Mouse (Mus musculus): ENCODE measurements around the gene Naaladl1. TPM values are rescaled to one million over a fixed set of nuclear protein-coding genes. Genes with fewer than 3 reads are reported as not detected.
A peak's percentile ranks its signal among the peaks of the same experiment; 100 is the strongest.

The Naaladl1 gene
- polyA plus RNA-seq, 1 experiment from 2014 or later = 0.44 TPM

- Histone ChIP-seq H3K4me1 (ENCODE audit: control insufficient read depth, insufficient read depth, low read length) (peaks cover 29% of the 10 kb centered on the region), H3K4me2 (ENCODE audit: low read depth, low read length) (no peak overlapping the region), H3K27me3 (ENCODE audit: control insufficient read depth, insufficient read depth, low read length) (no peaks in the 10 kb centered on the region), H3K9me3 (ENCODE audit: control insufficient read depth, low read length) (no peaks in the 10 kb centered on the region), H3K4me3 (ENCODE audit: low read depth, low read length) (no peak overlapping the region), H3K27ac (ENCODE audit: low read depth, low read length) (no peak overlapping the region), H3K9ac (replicated peaks; ENCODE audit: low read depth, low read length) (no peak overlapping the region), H3K36me3 (ENCODE audit: control insufficient read depth, insufficient read depth, low read length) (no peaks in the 10 kb centered on the region; the same call in 1 of the 2 replicates)
- 97% methylated on average over 6 of the region's 6 CpGs for WGBS
- no peak for ATAC-seq (ENCODE audit: low read depth)
Measured at GRCm38 (mm10) chr19:6063081-6063480, 42.5 kb upstream of the Naaladl1 start.

GRCm38 (mm10) chr19:6066571-6066970 is 39.0 kb upstream of the Naaladl1 start:
- Histone ChIP-seq H3K4me2 (ENCODE audit: low read depth, low read length) (peak overlapping the region; percentile 96), H3K36me3 (ENCODE audit: control insufficient read depth, insufficient read depth, low read length) (peaks cover 11% of the 10 kb centered on the region), H3K4me1 (ENCODE audit: control insufficient read depth, insufficient read depth, low read length) (peaks cover 26% of the 10 kb centered on the region), H3K27ac (ENCODE audit: low read depth, low read length) (peak overlapping the region; percentile 87), H3K27me3 (ENCODE audit: control insufficient read depth, insufficient read depth, low read length) (no peaks in the 10 kb centered on the region), H3K9ac (replicated peaks; ENCODE audit: low read depth, low read length) (peak overlapping the region; percentile 57), H3K9me3 (ENCODE audit: control insufficient read depth, low read length) (no peaks in the 10 kb centered on the region), H3K4me3 (ENCODE audit: low read depth, low read length) (peak overlapping the region; percentile 47)
- peak; percentile 7 for ATAC-seq (ENCODE audit: low read depth)
- WGBS = 31% methylated on average over 5 of the region's 5 CpGs

- Histone ChIP-seq H3K4me3 (ENCODE audit: low read depth, low read length) (peak overlapping the region; percentile 47), H3K36me3 (ENCODE audit: control insufficient read depth, insufficient read depth, low read length) (peaks cover 12% of the 10 kb centered on the region), H3K27me3 (ENCODE audit: control insufficient read depth, insufficient read depth, low read length) (no peaks in the 10 kb centered on the region), H3K4me2 (ENCODE audit: low read depth, low read length) (peak overlapping the region; percentile 96), H3K9ac (replicated peaks; ENCODE audit: low read depth, low read length) (peak overlapping the region; percentile 57), H3K4me1 (ENCODE audit: control insufficient read depth, insufficient read depth, low read length) (peaks cover 21% of the 10 kb centered on the region), H3K9me3 (ENCODE audit: control insufficient read depth, low read length) (no peaks in the 10 kb centered on the region), H3K27ac (ENCODE audit: low read depth, low read length) (peak overlapping the region; percentile 87)
- ATAC-seq (ENCODE audit: low read depth) = peak; percentile 75
- WGBS = under 1% methylated on average over 30 of the region's 30 CpGs
Measured at GRCm38 (mm10) chr19:6067011-6067723, 38.4 kb upstream of the Naaladl1 start.

- Histone ChIP-seq H3K36me3 (ENCODE audit: control insufficient read depth, insufficient read depth, low read length) (peaks cover 15% of the 10 kb centered on the region), H3K4me2 (ENCODE audit: low read depth, low read length) (peak within 1 kb of the TSS; percentile 96), H3K9ac (replicated peaks; ENCODE audit: low read depth, low read length) (peak within 1 kb of the TSS; percentile 57), H3K9me3 (ENCODE audit: control insufficient read depth, low read length) (no peaks in the 10 kb centered on the region), H3K4me1 (ENCODE audit: control insufficient read depth, insufficient read depth, low read length) (peaks cover 15% of the 10 kb centered on the region; the same call in 1 of the 2 replicates), H3K27me3 (ENCODE audit: control insufficient read depth, insufficient read depth, low read length) (no peaks in the 10 kb centered on the region), H3K4me3 (ENCODE audit: low read depth, low read length) (peak within 1 kb of the TSS; percentile 47), H3K27ac (ENCODE audit: low read depth, low read length) (peak within 1 kb of the TSS; percentile 87)
- 7% methylated on average over 33 of the region's 33 CpGs for WGBS
- peak; percentile 89 for ATAC-seq (ENCODE audit: low read depth)
Measured at GRCm38 (mm10) chr19:6067724-6068415, 37.7 kb upstream of the Naaladl1 start, which contains the start of gene Tm7sf2. Gene Tm7sf2, minus strand, starts transcription at chr19:6068373.

GRCm38 (mm10) chr19:6068951-6069350 is 36.6 kb upstream of the Naaladl1 start:
- 89% methylated on average over 4 of the region's 4 CpGs for WGBS
- Histone ChIP-seq H3K36me3 (ENCODE audit: control insufficient read depth, insufficient read depth, low read length) (peaks cover 15% of the 10 kb centered on the region), H3K27me3 (ENCODE audit: control insufficient read depth, insufficient read depth, low read length) (no peaks in the 10 kb centered on the region), H3K27ac (ENCODE audit: low read depth, low read length) (no peak overlapping the region), H3K4me2 (ENCODE audit: low read depth, low read length) (no peak overlapping the region), H3K9me3 (ENCODE audit: control insufficient read depth, low read length) (no peaks in the 10 kb centered on the region), H3K4me1 (ENCODE audit: control insufficient read depth, insufficient read depth, low read length) (peaks cover 15% of the 10 kb centered on the region; the same call in 1 of the 2 replicates), H3K9ac (replicated peaks; ENCODE audit: low read depth, low read length) (no peak overlapping the region), H3K4me3 (ENCODE audit: low read depth, low read length) (no peak overlapping the region)
- ATAC-seq (ENCODE audit: low read depth) = no peak

- no peaks in the 10 kb centered on the region for H3K27me3 ChIP-seq (ENCODE audit: control insufficient read depth, insufficient read depth, low read length)
- no peaks in the 10 kb centered on the region for H3K9me3 ChIP-seq (ENCODE audit: control insufficient read depth, low read length)
- 97% methylated on average over 10 of the region's 10 CpGs for WGBS
- H3K36me3 ChIP-seq (ENCODE audit: control insufficient read depth, insufficient read depth, low read length) = peaks cover 18% of the 10 kb centered on the region
- H3K9ac ChIP-seq (replicated peaks; ENCODE audit: low read depth, low read length) = no peak overlapping the region
- H3K4me2 ChIP-seq (ENCODE audit: low read depth, low read length) = no peak overlapping the region
- H3K4me1 ChIP-seq (ENCODE audit: control insufficient read depth, insufficient read depth, low read length) = peaks cover 15% of the 10 kb centered on the region; the same call in 1 of the 2 replicates
- no peak overlapping the region for H3K27ac ChIP-seq (ENCODE audit: low read depth, low read length)
- no peak for ATAC-seq (ENCODE audit: low read depth)
- no peak overlapping the region for H3K4me3 ChIP-seq (ENCODE audit: low read depth, low read length)
Measured at GRCm38 (mm10) chr19:6069851-6070250, 35.7 kb upstream of the Naaladl1 start.

GRCm38 (mm10) chr19:6070571-6071250 is 34.9 kb upstream of the Naaladl1 start:
- H3K4me1 ChIP-seq (ENCODE audit: control insufficient read depth, insufficient read depth, low read length) = peaks cover 15% of the 10 kb centered on the region; the same call in 1 of the 2 replicates
- no peak overlapping the region for H3K9ac ChIP-seq (replicated peaks; ENCODE audit: low read depth, low read length)
- H3K27ac ChIP-seq (ENCODE audit: low read depth, low read length) = no peak overlapping the region
- ATAC-seq (ENCODE audit: low read depth) = no peak
- no peak overlapping the region for H3K4me2 ChIP-seq (ENCODE audit: low read depth, low read length)
- no peak overlapping the region for H3K4me3 ChIP-seq (ENCODE audit: low read depth, low read length)
- 93% methylated on average over 31 of the region's 31 CpGs for WGBS
- H3K9me3 ChIP-seq (ENCODE audit: control insufficient read depth, low read length) = no peaks in the 10 kb centered on the region
- no peaks in the 10 kb centered on the region for H3K27me3 ChIP-seq (ENCODE audit: control insufficient read depth, insufficient read depth, low read length)
- H3K36me3 ChIP-seq (ENCODE audit: control insufficient read depth, insufficient read depth, low read length) = peaks cover 18% of the 10 kb centered on the region

GRCm38 (mm10) chr19:6071261-6071660 is 34.3 kb upstream of the Naaladl1 start:
- H3K4me1 ChIP-seq (ENCODE audit: control insufficient read depth, insufficient read depth, low read length) = peaks cover 15% of the 10 kb centered on the region
- ATAC-seq (ENCODE audit: low read depth) = no peak
- no peak overlapping the region for H3K9ac ChIP-seq (replicated peaks; ENCODE audit: low read depth, low read length)
- H3K27ac ChIP-seq (ENCODE audit: low read depth, low read length) = no peak overlapping the region
- WGBS = 95% methylated on average over 19 of the region's 19 CpGs
- no peak overlapping the region for H3K4me2 ChIP-seq (ENCODE audit: low read depth, low read length)
- H3K27me3 ChIP-seq (ENCODE audit: control insufficient read depth, insufficient read depth, low read length) = no peaks in the 10 kb centered on the region
- H3K4me3 ChIP-seq (ENCODE audit: low read depth, low read length) = no peak overlapping the region
- no peaks in the 10 kb centered on the region for H3K9me3 ChIP-seq (ENCODE audit: control insufficient read depth, low read length)
- H3K36me3 ChIP-seq (ENCODE audit: control insufficient read depth, insufficient read depth, low read length) = peaks cover 18% of the 10 kb centered on the region

All from neural tube, embryonic 14.5 days (tissue).